Mouse (Mus musculus): Measurements from ENCODE around the gene Plekha6.

DNA sequence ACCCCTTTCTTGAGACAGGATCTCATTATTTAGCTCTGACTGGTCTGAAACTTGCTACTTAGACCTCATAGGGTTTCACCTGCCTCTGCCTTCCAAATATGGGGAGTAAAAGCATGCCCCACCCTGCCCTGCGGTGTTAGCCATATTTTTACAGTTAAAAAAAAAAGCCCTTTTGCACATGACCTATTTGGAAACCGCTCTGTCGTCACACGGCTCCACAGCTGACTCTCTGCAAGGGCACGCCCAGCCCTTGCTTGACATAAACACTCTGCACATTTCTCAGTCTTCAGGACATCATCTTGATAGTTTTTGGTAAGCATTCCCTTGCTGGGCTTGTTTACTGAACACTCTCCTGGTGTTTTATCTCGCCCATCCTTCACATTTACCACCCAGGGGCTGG is 11.1 kb downstream of the Plekha6 start:
- TF ChIP-seq POLR2A (IDR thresholded peaks at IDR 0.05; ENCODE audit: control insufficient read depth in 1 of 2, insufficient read depth in 1 of 2, low read depth in 1 of 2, low read length in 2 of 2, poor library complexity in 1 of 2) (no peak), BHLHE40 (IDR thresholded peaks at IDR 0.05; ENCODE audit: borderline replicate concordance, low read depth, low read length) (no peak), CTCF (IDR thresholded peaks at IDR 0.05 in 2 of 3, conservative IDR thresholded peaks at IDR 0.05 in 1 of 3; ENCODE audit: control insufficient read depth in 1 of 3, insufficient read depth in 1 of 3, low read depth in 2 of 3, low read length in 3 of 3, poor library complexity in 1 of 3, severe bottlenecking in 1 of 3) (no peak), USF2 (IDR thresholded peaks at IDR 0.05; ENCODE audit: borderline replicate concordance in 1 of 2, insufficient read depth in 1 of 2, low read depth in 1 of 2, low read length in 2 of 2) (no peak), GATA1 (IDR thresholded peaks at IDR 0.05; ENCODE audit: low read depth, low read length) (no peak), NELFE (IDR thresholded peaks at IDR 0.05; ENCODE audit: low read depth, low read length) (no peak), TBP (IDR thresholded peaks at IDR 0.05; ENCODE audit: low read depth, low read length) (no peak), SIN3A (IDR thresholded peaks at IDR 0.05; ENCODE audit: low read length) (no peak), USF1 (IDR thresholded peaks at IDR 0.05; ENCODE audit: low read depth, low read length) (no peak), ZMIZ1 (IDR thresholded peaks at IDR 0.05; ENCODE audit: low read depth, low read length) (no peak), EP300 (IDR thresholded peaks at IDR 0.05; ENCODE audit: low read depth in 1 of 2, low read length in 2 of 2) (no peak), TCF12 (IDR thresholded peaks at IDR 0.05; ENCODE audit: low read depth, low read length) (no peak), ELF1 (IDR thresholded peaks at IDR 0.05; ENCODE audit: low read depth, low read length) (no peak)

Measured in MEL (cell line).